Mouse (Mus musculus) embryo, embryonic 11.5 days (tissue): Measurements from ENCODE around the gene Gtpbp10.

Experiments used
- DNase-seq: peaks from one replicate; pipeline ENCODE4 v3.0.0-alpha.2; 2012; ENCODE audit warnings: low read depth, low spot score

The Gtpbp10 gene

GRCm38 (mm10) chr5:5559079-5559740 lies at the start of gene Gtpbp10:
Gene Gtpbp10 (minus strand): TSS chr5:5559538.
- DNase-seq, result peak; percentile 92

GRCm38 (mm10) chr5:5587686-5588085 lies 28.3 kb upstream of the Gtpbp10 start:
- no peak for DNase-seq

GRCm38 (mm10) chr5:5573749-5574317 lies 14.5 kb upstream of the Gtpbp10 start, which contains the start of gene Gm8773:
Gene Gm8773 (plus strand): TSS chr5:5573799.
- DNase-seq, result peak; percentile 7

GRCm38 (mm10) chr5:5562435-5562834 lies 3.1 kb upstream of the Gtpbp10 start:
- no peak for DNase-seq

- DNase-seq, result no peak
Measured at GRCm38 (mm10) chr5:5561041-5561706, 1.8 kb upstream of the Gtpbp10 start.

- no peak for DNase-seq
Measured at GRCm38 (mm10) chr5:5559798-5560197, 460 bp upstream of the Gtpbp10 start.

GRCm38 (mm10) chr5:5551110-5551509 lies 8.2 kb downstream of the Gtpbp10 start:
- no peak for DNase-seq

GRCm38 (mm10) chr5:5540385-5540784 lies 19.0 kb downstream of the Gtpbp10 start:
- DNase-seq, result no peak

- no peak for DNase-seq
Measured at GRCm38 (mm10) chr5:5539771-5540170, 19.6 kb downstream of the Gtpbp10 start.

GRCm38 (mm10) chr5:5536131-5536530 lies 23.2 kb downstream of the Gtpbp10 start:
- no peak for DNase-seq

GRCm38 (mm10) chr5:5533656-5534420 lies 25.5 kb downstream of the Gtpbp10 start:
- DNase-seq, result no peak

- no peak for DNase-seq
Measured at GRCm38 (mm10) chr5:5515411-5515810, 43.9 kb downstream of the Gtpbp10 start.

GRCm38 (mm10) chr5:5514196-5515076 lies 44.9 kb downstream of the Gtpbp10 start, which contains the start of gene Cldn12:
Gene Cldn12 (minus strand): TSS chr5:5514958.
- DNase-seq, result peak; percentile 91

- DNase-seq, result no peak
Measured at GRCm38 (mm10) chr5:5511401-5511800, 47.9 kb downstream of the Gtpbp10 start.

GRCm38 (mm10) chr5:5510989-5511388 lies 48.3 kb downstream of the Gtpbp10 start:
- DNase-seq, result no peak

GRCm38 (mm10) chr5:5510304-5510887 lies 48.9 kb downstream of the Gtpbp10 start:
- no peak for DNase-seq

GRCm38 (mm10) chr5:5508231-5508630 lies 51.1 kb downstream of the Gtpbp10 start:
- DNase-seq, result no peak

- no peak for DNase-seq
Measured at GRCm38 (mm10) chr5:5507701-5508225, 51.6 kb downstream of the Gtpbp10 start.

GRCm38 (mm10) chr5:5504456-5504855 lies 54.9 kb downstream of the Gtpbp10 start:
- DNase-seq, result no peak

GRCm38 (mm10) chr5:5503381-5503780 lies 56.0 kb downstream of the Gtpbp10 start:
- DNase-seq, result no peak
